Mouse (Mus musculus) intestine, embryonic 16.5 days (tissue): ENCODE data around the gene Comp. TPM values are rescaled to one million over a fixed set of nuclear protein-coding genes. Genes with fewer than 3 reads are reported as not detected.
A peak's percentile ranks its signal among the peaks of the same experiment; 100 is the strongest.

Source experiments
- ATAC-seq: fragments of 200-750 bp; cut with Nextera tagmentation; 2 replicates; pipeline ENCODE4 v1.8.0; 2017; ENCODE audit warnings: moderate TSS enrichment, moderate library complexity
- H3K27ac ChIP-seq: fragments of 300-500 bp; sonication (generic); 2 replicates; pipeline ENCODE4 v1.5.1; 2014; ENCODE audit warnings: mild to moderate bottlenecking, low read length
- H3K27me3 ChIP-seq: fragments of 300-500 bp; sonication (generic); replicated peaks from 2 replicates; pipeline ENCODE4 v1.6.1; 2014; ENCODE audit warnings: low read length, control low read depth, mixed read lengths; ENCODE audit not compliant: control insufficient read depth, insufficient read depth
- H3K36me3 ChIP-seq: fragments of 300-500 bp; sonication (generic); 2 replicates; pipeline ENCODE4 v1.6.1; 2014; ENCODE audit warnings: low read length, control low read depth; ENCODE audit not compliant: control insufficient read depth, insufficient read depth
- H3K4me1 ChIP-seq: fragments of 300-500 bp; sonication (generic); 2 replicates; pipeline ENCODE4 v1.6.1; 2014; ENCODE audit warnings: low read length, control low read depth, mixed read lengths; ENCODE audit not compliant: control insufficient read depth, insufficient read depth
- H3K4me2 ChIP-seq: fragments of 300-500 bp; sonication (generic); 2 replicates; pipeline ENCODE4 v1.6.1; 2014; ENCODE audit warnings: low read depth, low read length, control low read depth
- H3K4me3 ChIP-seq: fragments of 300-500 bp; sonication (generic); 2 replicates; pipeline ENCODE4 v1.5.1; 2014; ENCODE audit warnings: mild to moderate bottlenecking, low read length
- H3K9ac ChIP-seq: fragments of 300-500 bp; sonication (generic); 2 replicates; pipeline ENCODE4 v1.6.1; 2014; ENCODE audit warnings: low read depth, low read length
- H3K9me3 ChIP-seq: fragments of 300-500 bp; sonication (generic); 2 replicates; pipeline ENCODE4 v1.6.1; 2016; ENCODE audit warnings: low read length, control low read depth; ENCODE audit not compliant: control insufficient read depth
- WGBS: fragments of 180-500 bp; shearing (Covaris S2); extraction: QIAGEN DNeasy Blood & Tissue Kit; methylation state at CpG from one replicate; pipeline ENCODE4 v1.1.7; 2014; 5-methylcytosine and 5-hydroxymethylcytosine counted together
- polyA plus RNA-seq: library from polyadenylated mRNA; unstranded; fragments of >200 nt; fragmentation: Nextera tagmentation; extraction: Ambion mirVana; gene quantifications from 2 replicates; pipeline ENCODE4 v1.2.1, GENCODE M21; 2015

Comp gene
- polyA plus RNA-seq, 1 experiment from 2014 or later, result 0.39 TPM

- WGBS, result 88% methylated on average over 1 of the region's 1 CpGs
Measured at GRCm38 (mm10) chr8:70347860-70348420, 25.4 kb upstream of the Comp start.

GRCm38 (mm10) chr8:70351035-70351999 is 22.0 kb upstream of the Comp start:
- Histone ChIP-seq H3K9me3 (no peaks in the 10 kb centered on the region), H3K27ac (0 out of 2 replicates have a peak overlapping the region, but pooled peaks have one; percentile 14), H3K9ac (peak overlapping the region; percentile 97), H3K4me3 (peak overlapping the region; percentile 99), H3K27me3 (no peaks in the 10 kb centered on the region), H3K4me1 (peaks cover 46% of the 10 kb centered on the region), H3K4me2 (peak overlapping the region; percentile 90), H3K36me3 (0 out of 2 replicates have a peak, but pooled peaks cover 5% of the 10 kb centered on the region)
- 30% methylated on average over 15 of the region's 15 CpGs for WGBS
- no peak for ATAC-seq

More at GRCm38 (mm10) chr8:70347860-70348420, 25.4 kb upstream of the Comp start:
- H3K4me3 ChIP-seq, result no peak overlapping the region
- ATAC-seq, result no peak
- H3K9me3 ChIP-seq, result no peaks in the 10 kb centered on the region
- H3K27me3 ChIP-seq, result no peaks in the 10 kb centered on the region
- peaks cover 38% of the 10 kb centered on the region for H3K4me1 ChIP-seq
- peaks cover 5% of the 10 kb centered on the region; the same call in 1 of the 2 replicates for H3K36me3 ChIP-seq
- H3K9ac ChIP-seq, result no peak overlapping the region
- no peak overlapping the region for H3K4me2 ChIP-seq
- H3K27ac ChIP-seq, result no peak overlapping the region

GRCm38 (mm10) chr8:70352000-70352384 is 21.4 kb upstream of the Comp start:
- Histone ChIP-seq H3K4me3 (peak overlapping the region; percentile 99), H3K9me3 (no peaks in the 10 kb centered on the region), H3K4me1 (peaks cover 46% of the 10 kb centered on the region), H3K9ac (peak overlapping the region; percentile 97), H3K27me3 (no peaks in the 10 kb centered on the region), H3K4me2 (peak overlapping the region; percentile 90), H3K36me3 (0 out of 2 replicates have a peak, but pooled peaks cover 5% of the 10 kb centered on the region), H3K27ac (peak overlapping the region; percentile 83; the same call in 1 of the 2 replicates)
- 21% methylated on average over 3 of the region's 3 CpGs for WGBS
- no peak for ATAC-seq

GRCm38 (mm10) chr8:70352657-70353151 is 20.7 kb upstream of the Comp start:
- Histone ChIP-seq H3K27me3 (no peaks in the 10 kb centered on the region), H3K4me1 (peaks cover 46% of the 10 kb centered on the region)

GRCm38 (mm10) chr8:70353194-70353817 is 20.1 kb upstream of the Comp start, which contains the start of gene Upf1:
TSS of gene Upf1 (minus strand) at chr8:70353278.
- WGBS, result under 1% methylated on average over 69 of the region's 69 CpGs
- peak; percentile 91 for ATAC-seq
- Histone ChIP-seq H3K36me3 (0 out of 2 replicates have a peak, but pooled peaks cover 5% of the 10 kb centered on the region), H3K9ac (peak within 1 kb of the TSS; percentile 97), H3K4me3 (peak within 1 kb of the TSS; percentile 99), H3K4me1 (peaks cover 41% of the 10 kb centered on the region), H3K27me3 (no peaks in the 10 kb centered on the region), H3K9me3 (no peaks in the 10 kb centered on the region), H3K27ac (peak within 1 kb of the TSS; percentile 83), H3K4me2 (peak within 1 kb of the TSS; percentile 90)

More at GRCm38 (mm10) chr8:70352657-70353151, 20.7 kb upstream of the Comp start:
- WGBS, result under 1% methylated on average over 61 of the region's 64 CpGs
- H3K36me3 ChIP-seq, result 0 out of 2 replicates have a peak, but pooled peaks cover 5% of the 10 kb centered on the region
- H3K4me3 ChIP-seq, result peak overlapping the region; percentile 99
- H3K27ac ChIP-seq, result peak overlapping the region; percentile 83
- ATAC-seq, result peak; percentile 42
- H3K4me2 ChIP-seq, result peak overlapping the region; percentile 90
- H3K9me3 ChIP-seq, result no peaks in the 10 kb centered on the region
- peak overlapping the region; percentile 97 for H3K9ac ChIP-seq

- peaks cover 35% of the 10 kb centered on the region for H3K4me1 ChIP-seq
- 54% methylated on average over 4 of the region's 4 CpGs for WGBS
- peak overlapping the region; percentile 99 for H3K4me3 ChIP-seq
- H3K27me3 ChIP-seq, result no peaks in the 10 kb centered on the region
- H3K27ac ChIP-seq, result peak overlapping the region; percentile 74
- no peak for ATAC-seq
- H3K4me2 ChIP-seq, result peak overlapping the region; percentile 75
- peak overlapping the region; percentile 74 for H3K9ac ChIP-seq
- no peaks in the 10 kb centered on the region for H3K9me3 ChIP-seq
- 0 out of 2 replicates have a peak, but pooled peaks cover under 1% of the 10 kb centered on the region for H3K36me3 ChIP-seq
Measured at GRCm38 (mm10) chr8:70354004-70354403, 19.4 kb upstream of the Comp start.

GRCm38 (mm10) chr8:70356111-70356510 is 17.2 kb upstream of the Comp start:
- H3K4me1 ChIP-seq, result peaks cover 19% of the 10 kb centered on the region
- no peak overlapping the region for H3K9ac ChIP-seq
- no peaks in the 10 kb centered on the region for H3K9me3 ChIP-seq
- no peak for ATAC-seq
- no peaks in the 10 kb centered on the region for H3K36me3 ChIP-seq
- H3K4me3 ChIP-seq, result no peak overlapping the region
- no peaks in the 10 kb centered on the region for H3K27me3 ChIP-seq
- 78% methylated on average over 1 of the region's 1 CpGs for WGBS
- H3K27ac ChIP-seq, result no peak overlapping the region
- no peak overlapping the region for H3K4me2 ChIP-seq

- H3K9me3 ChIP-seq, result no peaks in the 10 kb centered on the region
- no peaks in the 10 kb centered on the region for H3K36me3 ChIP-seq
- H3K4me3 ChIP-seq, result no peak overlapping the region
- no peak overlapping the region for H3K9ac ChIP-seq
- no peak overlapping the region for H3K4me2 ChIP-seq
- H3K27ac ChIP-seq, result no peak overlapping the region
- H3K27me3 ChIP-seq, result no peaks in the 10 kb centered on the region
- H3K4me1 ChIP-seq, result peaks cover 3% of the 10 kb centered on the region
- ATAC-seq, result no peak
- WGBS, result 21% methylated on average over 3 of the region's 3 CpGs
Measured at GRCm38 (mm10) chr8:70359411-70359810, 13.9 kb upstream of the Comp start.
